Mouse (Mus musculus) limb, embryonic 11.5 days (tissue): ENCODE measurements around the gene Nhej1. TPM values are rescaled to one million over a fixed set of nuclear protein-coding genes. Genes with fewer than 3 reads are reported as not detected.

ENCODE experiments used
- ATAC-seq: fragments of 200-750 bp; cut with Nextera tagmentation; 2 replicates; pipeline ENCODE4 v1.8.0; 2017; ENCODE audit warnings: low read depth; ENCODE audit not compliant: insufficient number of reproducible peaks, low FRiP score, low TSS enrichment
- DNase-seq: peaks from one replicate; pipeline ENCODE4 v3.0.0-alpha.2; 2015; ENCODE audit warnings: low spot score
- H3K27ac ChIP-seq: fragments of 300-500 bp; sonication (generic); replicated peaks from 2 replicates; pipeline ENCODE4 v1.5.1; 2014; ENCODE audit warnings: low read depth, mild to moderate bottlenecking, low read length
- H3K27me3 ChIP-seq: fragments of 300-500 bp; sonication (generic); 2 replicates; pipeline ENCODE4 v1.6.1; 2014; ENCODE audit warnings: mild to moderate bottlenecking, low read length, mixed read lengths; ENCODE audit not compliant: control insufficient read depth, insufficient read depth
- H3K36me3 ChIP-seq: fragments of 300-500 bp; sonication (generic); 2 replicates; pipeline ENCODE4 v1.6.1; 2014; ENCODE audit warnings: mild to moderate bottlenecking, low read length, moderate library complexity, mixed read lengths; ENCODE audit not compliant: control insufficient read depth, insufficient read depth
- H3K4me1 ChIP-seq: fragments of 300-500 bp; sonication (generic); 2 replicates; pipeline ENCODE4 v1.6.1; 2014; ENCODE audit warnings: low read length, mixed read lengths; ENCODE audit not compliant: control insufficient read depth, insufficient read depth
- H3K4me2 ChIP-seq: fragments of 300-500 bp; sonication (generic); 2 replicates; pipeline ENCODE4 v1.6.1; 2014; ENCODE audit warnings: low read depth, mild to moderate bottlenecking, moderate library complexity; ENCODE audit not compliant: severe bottlenecking
- H3K4me3 ChIP-seq: fragments of 300-500 bp; sonication (generic); 2 replicates; pipeline ENCODE4 v1.5.1; 2014; ENCODE audit warnings: low read depth, low read length
- H3K9ac ChIP-seq: fragments of 300-500 bp; sonication (generic); 2 replicates; pipeline ENCODE4 v1.6.1; 2014; ENCODE audit warnings: mild to moderate bottlenecking, low read length
- H3K9me3 ChIP-seq: fragments of 300-500 bp; sonication (generic); 2 replicates; pipeline ENCODE4 v1.6.1; 2016; ENCODE audit warnings: low read length; ENCODE audit not compliant: control insufficient read depth
- WGBS: fragments of 180-500 bp; shearing (Covaris S2); extraction: QIAGEN DNeasy Blood & Tissue Kit; methylation state at CpG from one replicate; pipeline ENCODE4 v1.1.7; 2014; 5-methylcytosine and 5-hydroxymethylcytosine counted together
- polyA plus RNA-seq: library from polyadenylated mRNA; unstranded; fragments of >200 nt; fragmentation: Nextera tagmentation; extraction: Ambion mirVana; gene quantifications from 2 replicates; pipeline ENCODE4 v1.2.1, GENCODE M21; 2014

Nhej1 gene
- polyA plus RNA-seq, 1 experiment from 2014 or later: 12.7 TPM

DNA sequence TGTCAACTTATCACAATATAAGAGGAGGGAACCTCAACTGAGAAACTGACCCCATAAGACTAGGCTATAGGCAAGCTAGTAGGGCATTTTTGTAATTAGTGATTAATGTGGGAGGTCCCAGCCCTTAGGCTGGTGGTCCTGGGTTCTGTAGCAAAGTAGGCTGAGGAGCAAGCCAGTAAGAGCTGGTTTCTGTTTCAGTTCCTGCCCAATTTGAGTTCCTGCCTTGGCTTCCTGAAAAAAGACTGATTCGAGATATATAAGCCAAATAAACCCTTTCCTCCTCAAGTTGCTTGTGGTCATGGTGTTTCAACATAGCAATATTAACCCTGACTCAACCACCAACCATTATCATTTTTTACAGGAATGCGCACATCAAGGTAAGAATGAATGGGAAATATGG lies 127.8 kb downstream of the Nhej1 start:
- Histone ChIP-seq H3K27ac (no peak overlapping the region), H3K27me3 (no peaks in the 10 kb centered on the region), H3K9me3 (no peaks in the 10 kb centered on the region), H3K4me2 (no peak overlapping the region), H3K4me3 (no peak overlapping the region), H3K9ac (no peak overlapping the region), H3K4me1 (no peaks in the 10 kb centered on the region), H3K36me3 (no peaks in the 10 kb centered on the region)
- ATAC-seq (no peak), DNase-seq (no peak)
- 79% methylated on average over 2 of the region's 2 CpGs for WGBS

DNA sequence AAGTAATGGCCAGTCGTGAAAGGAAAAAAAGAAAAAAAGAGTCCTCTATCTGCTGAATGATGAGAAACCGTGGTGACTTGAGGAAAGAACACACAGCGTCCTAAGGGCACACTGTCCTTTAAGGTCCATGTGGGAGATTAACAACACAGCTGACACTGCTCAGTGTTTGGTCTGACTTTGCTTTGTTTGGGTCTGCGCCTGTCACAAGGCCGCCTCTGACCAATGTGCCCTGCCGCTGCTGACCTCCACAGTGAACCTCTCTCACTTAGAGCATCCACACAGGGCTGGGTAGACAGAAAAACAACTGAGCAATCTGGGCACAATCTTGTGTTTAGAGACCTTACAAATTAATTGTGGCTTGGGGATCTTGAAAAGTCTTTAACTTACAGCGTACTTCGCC lies 148.0 kb downstream of the Nhej1 start:
- no peaks in the 10 kb centered on the region for H3K36me3 ChIP-seq

DNA sequence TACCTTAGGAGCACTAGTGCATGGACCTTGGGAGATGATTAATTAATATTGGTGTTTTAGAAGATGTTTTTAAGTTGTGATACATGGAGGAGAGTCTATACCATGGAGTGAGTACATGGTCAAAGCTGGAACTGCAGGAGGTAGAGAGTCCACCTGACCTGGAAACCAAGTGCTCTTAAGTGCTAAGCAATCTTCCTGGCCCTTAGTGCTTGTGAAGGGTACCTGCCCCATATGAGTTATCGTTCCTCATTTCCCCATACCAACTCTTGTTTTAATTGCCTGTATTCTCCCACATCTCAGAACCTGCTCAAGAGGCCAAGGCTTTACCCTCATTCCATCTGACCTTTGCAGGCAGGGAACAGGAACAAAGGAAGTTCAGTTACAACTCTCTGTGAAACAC lies 149.1 kb downstream of the Nhej1 start:
- Histone ChIP-seq H3K27me3 (no peaks in the 10 kb centered on the region), H3K27ac (no peak overlapping the region), H3K4me3 (no peak overlapping the region), H3K9me3 (no peaks in the 10 kb centered on the region), H3K36me3 (no peaks in the 10 kb centered on the region), H3K4me2 (no peak overlapping the region), H3K4me1 (0 out of 2 replicates have a peak, but pooled peaks cover 2% of the 10 kb centered on the region), H3K9ac (no peak overlapping the region)
- WGBS: 86% methylated on average over 1 of the region's 1 CpGs
- DNase-seq (no peak), ATAC-seq (no peak)

More for the DNA sequence above, 148.0 kb downstream of the Nhej1 start:
- Histone ChIP-seq H3K9me3 (no peaks in the 10 kb centered on the region), H3K27me3 (no peaks in the 10 kb centered on the region), H3K27ac (no peak overlapping the region), H3K4me3 (no peak overlapping the region), H3K4me2 (no peak overlapping the region), H3K9ac (no peak overlapping the region), H3K4me1 (0 out of 2 replicates have a peak, but pooled peaks cover 2% of the 10 kb centered on the region)
- DNase-seq: no peak
- no peak for ATAC-seq
- WGBS: 83% methylated on average over 8 of the region's 8 CpGs

DNA sequence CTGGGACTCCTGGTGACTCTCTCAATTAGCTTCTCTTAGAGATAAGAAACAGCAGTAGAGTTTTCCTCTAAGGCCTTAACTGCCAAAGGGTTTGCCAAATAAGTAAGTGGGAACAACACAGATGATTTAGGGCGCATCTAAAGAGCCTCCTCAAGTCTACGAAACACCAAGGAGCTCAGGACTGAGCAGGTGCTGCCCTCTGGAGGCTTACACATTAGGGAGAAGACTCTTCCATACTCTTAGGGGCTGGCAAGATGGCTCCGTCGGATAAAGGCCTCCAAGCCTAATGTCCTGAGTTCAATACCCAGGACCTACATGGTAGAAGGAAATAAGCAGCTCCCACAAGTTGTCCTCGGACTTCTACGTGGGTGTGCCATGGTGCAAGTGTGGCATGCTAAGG lies 151.4 kb downstream of the Nhej1 start:
- H3K9me3 ChIP-seq: no peaks in the 10 kb centered on the region
- H3K4me2 ChIP-seq: no peak overlapping the region
- ATAC-seq: no peak
- H3K4me1 ChIP-seq: 0 out of 2 replicates have a peak, but pooled peaks cover under 1% of the 10 kb centered on the region
- no peaks in the 10 kb centered on the region for H3K27me3 ChIP-seq
- H3K9ac ChIP-seq: no peak overlapping the region
- H3K27ac ChIP-seq: no peak overlapping the region
- no peaks in the 10 kb centered on the region for H3K36me3 ChIP-seq
- 83% methylated on average over 6 of the region's 6 CpGs for WGBS
- no peak overlapping the region for H3K4me3 ChIP-seq
- no peak for DNase-seq

DNA sequence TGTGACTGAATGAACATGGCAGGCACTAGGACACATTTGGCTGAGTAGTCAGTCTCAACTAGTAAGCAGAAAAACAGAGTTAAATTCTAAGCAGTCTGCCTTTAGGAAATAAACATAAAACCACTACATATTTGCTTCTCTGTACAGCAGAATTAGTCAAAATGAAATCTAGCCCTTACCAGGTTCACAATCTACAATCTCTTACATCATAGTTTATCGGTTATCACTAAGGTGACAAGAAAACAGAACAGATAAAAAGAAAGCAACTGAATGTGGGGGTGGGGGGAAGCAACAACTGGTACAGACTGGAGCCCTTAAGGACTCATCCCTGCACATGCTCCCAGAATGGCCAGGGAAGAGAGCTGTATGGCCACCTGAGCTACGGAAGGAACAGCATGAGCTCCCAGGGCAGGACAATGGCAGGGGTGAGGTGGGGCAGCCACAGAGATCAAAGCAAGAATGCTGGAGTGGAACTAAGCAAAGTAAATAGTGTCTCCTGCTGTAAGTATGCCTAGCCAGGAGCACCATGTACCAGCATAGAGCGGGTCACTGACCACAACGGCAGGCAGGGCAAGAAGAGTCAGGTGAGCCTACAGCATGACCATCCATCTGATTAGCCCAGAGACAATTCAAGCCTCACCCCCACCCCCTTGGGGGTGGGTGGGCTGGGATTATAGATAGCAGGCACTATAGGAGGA lies 153.5 kb downstream of the Nhej1 start:
- no peak overlapping the region for H3K9ac ChIP-seq
- no peak for ATAC-seq
- H3K36me3 ChIP-seq: no peaks in the 10 kb centered on the region
- H3K9me3 ChIP-seq: no peaks in the 10 kb centered on the region
- no peaks in the 10 kb centered on the region for H3K4me1 ChIP-seq
- no peaks in the 10 kb centered on the region for H3K27me3 ChIP-seq
- H3K4me2 ChIP-seq: no peak overlapping the region
- H3K27ac ChIP-seq: no peak overlapping the region
- no peak overlapping the region for H3K4me3 ChIP-seq
- no peak for DNase-seq
- 52% methylated on average over 4 of the region's 4 CpGs for WGBS

DNA sequence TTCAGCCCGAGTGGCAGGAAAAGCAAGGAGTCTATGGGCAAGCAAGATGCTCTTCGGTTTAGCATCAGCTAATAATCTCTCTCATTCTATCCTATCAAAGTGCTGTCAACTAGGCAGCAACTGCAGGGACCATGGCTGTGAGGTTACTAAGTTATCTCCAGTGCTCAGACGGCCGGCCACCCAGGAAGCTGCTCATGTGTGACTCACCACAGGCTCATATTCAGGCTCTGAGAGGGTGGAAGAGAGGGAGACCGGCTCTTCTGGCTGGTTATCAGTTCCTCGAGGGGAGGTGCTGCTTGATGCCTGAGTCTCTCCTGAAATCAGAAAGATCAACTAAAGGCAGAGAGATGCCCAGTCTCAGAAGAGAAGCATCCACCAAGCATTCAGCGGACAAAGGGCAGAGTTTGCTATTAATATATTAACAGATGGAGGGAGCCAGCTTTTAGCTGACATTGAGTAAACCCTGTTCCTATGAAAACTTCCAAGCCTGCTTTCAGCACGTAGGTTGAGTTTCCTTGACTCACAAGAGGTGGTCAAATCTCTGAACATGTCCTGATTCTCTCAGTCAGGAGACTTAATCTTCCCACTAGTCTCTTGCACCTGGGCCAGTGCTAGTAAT lies 156.9 kb downstream of the Nhej1 start:
- no peaks in the 10 kb centered on the region for H3K36me3 ChIP-seq
- no peak overlapping the region for H3K4me2 ChIP-seq
- 71% methylated on average over 8 of the region's 8 CpGs for WGBS
- ATAC-seq (no peak), DNase-seq (no peak)
- H3K27ac ChIP-seq: no peak overlapping the region
- no peaks in the 10 kb centered on the region for H3K9me3 ChIP-seq
- no peak overlapping the region for H3K9ac ChIP-seq
- H3K4me3 ChIP-seq: no peak overlapping the region
- H3K27me3 ChIP-seq: no peaks in the 10 kb centered on the region
- peaks cover 8% of the 10 kb centered on the region; the same call in 1 of the 2 replicates for H3K4me1 ChIP-seq

DNA sequence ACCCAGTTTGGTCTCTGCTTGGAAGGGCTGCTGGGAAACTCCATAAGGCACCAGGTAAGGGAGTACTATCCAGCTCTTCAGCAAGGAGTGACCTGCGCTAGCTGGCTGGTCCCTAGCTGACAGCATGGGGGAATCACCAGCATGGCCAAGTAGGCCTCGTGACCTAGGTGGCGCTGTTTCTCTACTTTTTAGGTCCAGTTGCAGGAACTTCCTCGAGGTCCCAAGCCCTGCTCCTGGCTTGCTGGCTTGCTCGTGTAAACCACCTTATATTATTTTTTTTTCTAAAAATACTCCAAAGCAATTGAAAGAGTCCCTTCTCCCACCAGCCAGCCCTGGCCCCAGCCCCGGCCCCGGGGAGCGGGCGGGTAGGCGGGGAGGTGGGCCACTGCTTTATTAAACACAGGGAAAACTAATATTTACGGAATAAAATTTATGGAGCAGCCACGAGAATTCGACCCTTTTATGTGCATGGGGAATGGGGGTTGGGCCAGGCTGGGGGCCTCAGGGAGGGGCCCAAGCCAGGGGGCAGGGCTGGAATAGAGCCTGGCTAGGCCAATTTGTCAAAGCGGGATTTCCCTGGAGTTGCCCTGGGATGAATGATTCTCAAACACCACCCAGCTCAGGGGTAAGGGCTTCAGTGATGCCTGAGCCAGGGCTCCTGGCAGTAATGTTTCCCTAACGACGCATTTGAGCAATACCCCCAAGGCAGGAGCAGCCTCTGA lies 160.3 kb downstream of the Nhej1 start:
- DNase-seq (peak; percentile 91), ATAC-seq (peak; percentile 85)
- Histone ChIP-seq H3K4me3 (peak overlapping the region; percentile 10; the same call in 1 of the 2 replicates), H3K9ac (peak overlapping the region; percentile 40; the same call in 1 of the 2 replicates), H3K36me3 (no peaks in the 10 kb centered on the region), H3K9me3 (no peaks in the 10 kb centered on the region), H3K4me2 (peak overlapping the region; percentile 49), H3K27ac (peak overlapping the region; percentile 10; the same call in 1 of the 2 replicates), H3K27me3 (no peaks in the 10 kb centered on the region), H3K4me1 (peaks cover 8% of the 10 kb centered on the region; the same call in 1 of the 2 replicates)
- WGBS: 7% methylated on average over 16 of the region's 16 CpGs

DNA sequence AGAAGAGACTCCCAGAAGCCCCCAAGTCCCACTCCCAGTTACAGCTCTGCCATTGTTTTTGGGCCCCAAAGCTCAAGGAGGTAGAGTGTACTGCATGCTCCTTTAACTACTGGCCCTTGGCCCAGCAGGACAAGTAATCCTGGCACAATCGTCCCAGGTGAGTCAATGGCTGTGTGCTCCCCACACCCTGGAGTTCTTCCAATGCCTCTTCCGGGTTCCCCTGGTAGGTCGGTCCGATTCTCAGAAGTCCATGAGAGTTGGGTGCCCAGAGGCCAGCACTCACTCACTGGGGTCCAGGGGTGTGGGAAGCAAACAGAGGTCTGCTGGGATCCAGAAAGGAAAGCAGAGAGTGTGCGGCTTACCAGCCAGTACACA lies 162.2 kb downstream of the Nhej1 start:
- Histone ChIP-seq H3K4me1 (peaks cover 8% of the 10 kb centered on the region; the same call in 1 of the 2 replicates), H3K27me3 (no peaks in the 10 kb centered on the region), H3K36me3 (no peaks in the 10 kb centered on the region), H3K27ac (no peak overlapping the region), H3K4me3 (no peak overlapping the region), H3K4me2 (no peak overlapping the region), H3K9ac (no peak overlapping the region), H3K9me3 (no peaks in the 10 kb centered on the region)
- DNase-seq (no peak), ATAC-seq (no peak)
- WGBS: 87% methylated on average over 5 of the region's 5 CpGs
